Mouse (Mus musculus): Measurements from ENCODE around the gene Nphp4. TPM values are rescaled to one million over a fixed set of nuclear protein-coding genes. Genes with fewer than 3 reads are reported as not detected.

Gene Nphp4
- polyA plus RNA-seq, 1 experiment = 2.2 TPM

DNA sequence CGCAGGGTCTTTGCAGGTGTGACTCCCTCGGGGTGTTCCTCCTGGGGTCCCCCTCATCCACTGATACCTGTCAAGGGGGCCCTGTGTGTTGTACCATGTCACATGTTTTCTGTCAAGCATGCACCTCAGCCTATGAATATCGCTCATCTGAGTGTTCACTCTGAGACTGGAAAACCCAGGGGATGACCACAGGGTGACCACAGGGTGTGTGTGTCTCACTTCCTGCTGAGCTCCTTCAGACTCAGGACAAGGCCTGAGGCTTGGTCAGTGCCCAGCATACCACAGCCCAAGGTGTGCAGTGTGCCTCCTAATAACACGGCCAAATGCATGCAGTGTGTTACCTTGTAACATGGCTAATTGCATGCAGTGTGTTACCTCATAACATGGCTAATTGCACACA is 18.8 kb upstream of the Nphp4 start:
- Histone ChIP-seq H3K4me1 (ENCODE audit: control insufficient read depth, insufficient read depth, low read length) (no peaks in the 10 kb centered on the region), H3K36me3 (ENCODE audit: control insufficient read depth, insufficient read depth, low read length) (no peaks in the 10 kb centered on the region), H3K27me3 (replicated peaks; ENCODE audit: control insufficient read depth, insufficient read depth, low read length) (no peaks in the 10 kb centered on the region), H3K27ac (ENCODE audit: insufficient read depth, low read depth, low read length) (no peak overlapping the region), H3K4me3 (ENCODE audit: insufficient read depth, low read depth, low read length) (no peak overlapping the region)
- no peak for DNase-seq
- TF ChIP-seq CTCF (conservative IDR thresholded peaks at IDR 0.05; ENCODE audit: insufficient read depth, insufficient read length, low read depth, low read length) (no peak), POLR2A (IDR thresholded peaks at IDR 0.05; ENCODE audit: low read depth, low read length) (no peak)
- WGBS = 89% methylated on average over 4 of the region's 4 CpGs

DNA sequence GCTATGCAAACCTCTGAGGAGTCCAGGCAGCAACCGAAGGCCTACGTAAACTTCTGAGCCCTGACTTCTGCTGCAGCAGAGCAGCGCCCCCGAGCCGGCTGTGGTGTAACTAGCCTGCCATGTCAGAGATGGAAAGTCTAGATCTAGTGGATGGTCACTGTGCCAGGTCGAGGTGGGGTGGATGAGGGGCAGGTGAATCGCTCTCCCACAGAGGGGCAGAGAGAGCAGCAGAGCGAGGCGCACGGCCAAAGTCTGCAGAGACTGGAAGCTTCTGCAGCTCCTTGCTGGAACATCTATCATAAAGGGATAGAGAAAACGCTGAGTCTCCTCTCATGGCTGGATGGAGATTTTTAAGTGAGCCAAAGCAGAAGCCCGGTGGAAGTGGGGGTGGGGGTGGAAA is 14.0 kb upstream of the Nphp4 start:
- Histone ChIP-seq H3K27ac (ENCODE audit: insufficient read depth, low read depth, low read length) (peak overlapping the region; percentile 32; the same call in 1 of the 2 replicates), H3K4me1 (ENCODE audit: control insufficient read depth, insufficient read depth, low read length) (peaks cover 3% of the 10 kb centered on the region; the same call in 1 of the 2 replicates), H3K4me3 (ENCODE audit: insufficient read depth, low read depth, low read length) (no peak overlapping the region), H3K27me3 (replicated peaks; ENCODE audit: control insufficient read depth, insufficient read depth, low read length) (no peaks in the 10 kb centered on the region), H3K36me3 (ENCODE audit: control insufficient read depth, insufficient read depth, low read length) (no peaks in the 10 kb centered on the region)
- TF ChIP-seq CTCF (conservative IDR thresholded peaks at IDR 0.05; ENCODE audit: insufficient read depth, insufficient read length, low read depth, low read length) (no peak), POLR2A (IDR thresholded peaks at IDR 0.05; ENCODE audit: low read depth, low read length) (no peak)
- 49% methylated on average over 12 of the region's 12 CpGs for WGBS
- peak; percentile 82 for DNase-seq

DNA sequence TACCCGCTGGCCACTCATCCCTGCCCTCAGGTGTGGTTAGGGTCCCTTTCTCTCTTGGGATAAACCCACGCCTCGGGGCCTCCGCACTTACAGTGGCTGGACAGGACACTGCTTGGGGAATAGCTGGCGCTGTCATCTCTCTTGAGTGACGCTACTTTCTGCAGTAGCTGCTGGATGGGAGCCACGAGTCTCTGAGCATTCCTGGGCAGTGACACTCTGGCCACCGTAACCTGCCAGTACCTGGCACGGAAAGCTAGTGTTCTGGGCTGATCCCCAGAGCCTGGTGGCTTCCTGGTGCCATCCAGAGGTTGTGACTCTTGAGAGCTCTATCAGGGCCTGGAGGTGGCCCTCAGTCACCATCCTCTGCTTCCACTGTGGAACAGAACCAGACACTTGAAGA is 13.4 kb upstream of the Nphp4 start:
- Histone ChIP-seq H3K4me3 (ENCODE audit: insufficient read depth, low read depth, low read length) (no peak overlapping the region), H3K27me3 (replicated peaks; ENCODE audit: control insufficient read depth, insufficient read depth, low read length) (no peaks in the 10 kb centered on the region), H3K27ac (ENCODE audit: insufficient read depth, low read depth, low read length) (no peak overlapping the region), H3K4me1 (ENCODE audit: control insufficient read depth, insufficient read depth, low read length) (peaks cover 3% of the 10 kb centered on the region; the same call in 1 of the 2 replicates), H3K36me3 (ENCODE audit: control insufficient read depth, insufficient read depth, low read length) (no peaks in the 10 kb centered on the region)
- whole genome bisulfite sequencing = 72% methylated on average over 9 of the region's 9 CpGs
- TF ChIP-seq CTCF (conservative IDR thresholded peaks at IDR 0.05; ENCODE audit: insufficient read depth, insufficient read length, low read depth, low read length) = no peak
- TF ChIP-seq POLR2A (IDR thresholded peaks at IDR 0.05; ENCODE audit: low read depth, low read length) = no peak
- peak; percentile 56 for DNase-seq

DNA sequence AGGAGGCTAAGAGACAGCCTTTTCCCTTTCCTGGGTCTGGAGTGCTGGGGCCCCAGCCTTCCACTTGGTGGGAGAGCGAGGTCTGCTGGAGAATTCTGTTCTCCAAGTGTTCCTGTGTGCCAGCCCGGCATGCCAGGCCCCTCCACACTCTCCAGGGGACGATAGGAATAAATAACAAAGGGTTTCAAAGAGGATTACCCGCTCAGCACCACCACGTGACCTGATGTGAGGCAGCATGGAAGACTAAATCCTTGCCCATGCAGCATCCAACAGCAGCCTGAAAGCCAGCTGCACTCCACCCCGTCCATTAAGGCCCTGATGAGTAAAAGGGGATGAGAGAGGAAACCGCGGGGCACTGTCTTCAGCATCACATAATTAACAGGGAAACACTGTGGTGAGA is 11.4 kb upstream of the Nphp4 start:
- no peaks in the 10 kb centered on the region for H3K36me3 ChIP-seq (ENCODE audit: control insufficient read depth, insufficient read depth, low read length)
- no peak for TF ChIP-seq POLR2A (IDR thresholded peaks at IDR 0.05; ENCODE audit: low read depth, low read length)
- no peak for TF ChIP-seq CTCF (conservative IDR thresholded peaks at IDR 0.05; ENCODE audit: insufficient read depth, insufficient read length, low read depth, low read length)
- 65% methylated on average over 8 of the region's 8 CpGs for WGBS
- peaks cover 3% of the 10 kb centered on the region; the same call in 1 of the 2 replicates for H3K4me1 ChIP-seq (ENCODE audit: control insufficient read depth, insufficient read depth, low read length)
- H3K27me3 ChIP-seq (replicated peaks; ENCODE audit: control insufficient read depth, insufficient read depth, low read length) = no peaks in the 10 kb centered on the region
- no peak for DNase-seq
- H3K4me3 ChIP-seq (ENCODE audit: insufficient read depth, low read depth, low read length) = no peak overlapping the region
- no peak overlapping the region for H3K27ac ChIP-seq (ENCODE audit: insufficient read depth, low read depth, low read length)

DNA sequence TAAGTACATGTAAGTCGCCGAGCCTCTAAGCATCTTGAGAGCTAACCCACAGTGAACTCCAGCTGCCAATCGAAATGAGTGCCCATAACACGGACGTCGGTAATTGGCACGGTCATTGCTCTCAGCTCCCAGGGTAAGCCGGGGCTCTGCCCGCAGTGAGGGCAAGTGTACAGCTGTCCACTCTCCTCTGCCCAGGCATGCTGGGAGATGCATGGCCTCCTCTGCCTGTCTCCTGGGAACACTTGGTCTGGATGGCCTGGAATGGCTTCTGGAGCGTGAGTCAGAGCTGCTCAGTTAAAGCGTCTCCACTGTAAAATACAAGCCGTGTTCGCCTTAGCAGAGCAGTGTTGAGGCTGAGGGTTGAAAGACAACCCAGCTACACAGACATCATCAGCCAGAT is 9.9 kb upstream of the Nphp4 start:
- DNase-seq = no peak
- Histone ChIP-seq H3K27ac (ENCODE audit: insufficient read depth, low read depth, low read length) (no peak overlapping the region), H3K4me1 (ENCODE audit: control insufficient read depth, insufficient read depth, low read length) (peaks cover 3% of the 10 kb centered on the region; the same call in 1 of the 2 replicates), H3K4me3 (ENCODE audit: insufficient read depth, low read depth, low read length) (no peak overlapping the region), H3K36me3 (ENCODE audit: control insufficient read depth, insufficient read depth, low read length) (no peaks in the 10 kb centered on the region), H3K27me3 (replicated peaks; ENCODE audit: control insufficient read depth, insufficient read depth, low read length) (no peaks in the 10 kb centered on the region)
- 88% methylated on average over 13 of the region's 13 CpGs for WGBS
- TF ChIP-seq CTCF (conservative IDR thresholded peaks at IDR 0.05; ENCODE audit: insufficient read depth, insufficient read length, low read depth, low read length) = no peak

DNA sequence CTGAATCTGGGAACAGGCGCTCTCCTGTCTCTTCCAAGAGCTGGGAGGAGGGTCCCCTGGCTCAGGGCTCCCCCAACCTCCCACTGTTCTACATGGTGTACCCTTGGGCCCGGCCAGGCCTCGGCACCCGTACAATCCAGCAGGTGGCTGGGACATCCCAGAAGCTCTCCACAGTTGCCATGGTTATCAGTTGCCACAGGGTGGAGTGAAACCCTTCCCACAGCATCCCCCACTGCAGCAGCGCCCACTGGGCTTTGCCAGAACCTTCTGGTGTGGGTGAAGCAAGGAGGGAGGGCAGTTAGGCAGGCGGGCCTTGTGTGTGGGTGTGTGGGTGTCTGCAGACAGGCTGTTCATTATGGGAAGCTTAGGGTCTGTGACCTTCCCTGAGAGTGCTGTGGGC is 8.6 kb upstream of the Nphp4 start:
- Histone ChIP-seq H3K27me3 (replicated peaks; ENCODE audit: control insufficient read depth, insufficient read depth, low read length) (no peaks in the 10 kb centered on the region), H3K27ac (ENCODE audit: insufficient read depth, low read depth, low read length) (no peak overlapping the region), H3K4me3 (ENCODE audit: insufficient read depth, low read depth, low read length) (no peak overlapping the region), H3K4me1 (ENCODE audit: control insufficient read depth, insufficient read depth, low read length) (peaks cover 3% of the 10 kb centered on the region; the same call in 1 of the 2 replicates), H3K36me3 (ENCODE audit: control insufficient read depth, insufficient read depth, low read length) (no peaks in the 10 kb centered on the region)
- TF ChIP-seq CTCF (conservative IDR thresholded peaks at IDR 0.05; ENCODE audit: insufficient read depth, insufficient read length, low read depth, low read length) = no peak
- no peak for TF ChIP-seq POLR2A (IDR thresholded peaks at IDR 0.05; ENCODE audit: low read depth, low read length)
- 86% methylated on average over 6 of the region's 6 CpGs for WGBS
- DNase-seq = no peak

DNA sequence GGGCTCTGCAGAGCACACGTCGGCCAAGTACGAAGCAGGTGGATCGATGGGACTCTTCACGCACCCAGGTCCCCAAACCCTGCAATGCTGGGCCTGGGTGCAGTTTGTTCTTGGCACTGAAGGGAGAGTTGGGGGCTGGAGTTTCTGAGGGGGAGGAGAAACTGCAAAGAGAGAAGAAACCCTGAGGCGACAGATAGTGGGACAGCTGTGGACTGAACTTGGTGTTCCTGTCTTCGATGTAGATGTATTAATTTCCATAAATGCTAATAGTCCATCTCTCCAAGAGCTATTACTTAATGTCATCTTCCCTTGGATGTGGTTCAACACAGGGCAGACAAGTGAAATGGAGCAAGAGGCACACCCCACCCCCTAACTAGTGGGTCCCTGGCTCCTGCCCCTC is 565 bp upstream of the Nphp4 start:
- Histone ChIP-seq H3K4me3 (ENCODE audit: insufficient read depth, low read depth, low read length) (no peak overlapping the region), H3K36me3 (ENCODE audit: control insufficient read depth, insufficient read depth, low read length) (no peaks in the 10 kb centered on the region), H3K27ac (ENCODE audit: insufficient read depth, low read depth, low read length) (no peak overlapping the region), H3K27me3 (replicated peaks; ENCODE audit: control insufficient read depth, insufficient read depth, low read length) (no peaks in the 10 kb centered on the region), H3K4me1 (ENCODE audit: control insufficient read depth, insufficient read depth, low read length) (peaks cover 7% of the 10 kb centered on the region; the same call in 1 of the 2 replicates)
- no peak for DNase-seq
- TF ChIP-seq CTCF (conservative IDR thresholded peaks at IDR 0.05; ENCODE audit: insufficient read depth, insufficient read length, low read depth, low read length) (no peak), POLR2A (IDR thresholded peaks at IDR 0.05; ENCODE audit: low read depth, low read length) (no peak)
- WGBS = 91% methylated on average over 7 of the region's 7 CpGs

DNA sequence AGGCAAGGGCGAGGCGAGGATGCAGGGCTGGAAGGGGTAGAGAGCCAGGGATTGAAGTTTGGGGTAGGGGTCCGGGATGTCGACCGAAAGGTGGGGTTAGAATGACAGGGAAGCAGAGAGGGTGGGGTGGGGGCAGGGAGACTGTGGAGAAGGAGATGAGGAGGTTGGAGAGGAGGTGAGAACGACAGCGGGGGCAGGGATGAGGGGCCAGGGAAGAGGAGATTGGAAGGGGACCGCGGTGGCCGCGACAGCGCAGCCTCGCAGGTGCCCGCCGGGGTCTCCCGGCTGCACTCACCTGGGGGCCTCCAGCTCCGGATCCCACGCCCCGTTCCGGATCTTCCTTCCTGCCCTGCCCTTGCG is 580 bp downstream of the Nphp4 start:
- Histone ChIP-seq H3K36me3 (ENCODE audit: control insufficient read depth, insufficient read depth, low read length) (no peaks in the 10 kb centered on the region), H3K27ac (ENCODE audit: insufficient read depth, low read depth, low read length) (no peak overlapping the region), H3K4me3 (ENCODE audit: insufficient read depth, low read depth, low read length) (peak overlapping the region; percentile 48), H3K27me3 (replicated peaks; ENCODE audit: control insufficient read depth, insufficient read depth, low read length) (no peaks in the 10 kb centered on the region), H3K4me1 (ENCODE audit: control insufficient read depth, insufficient read depth, low read length) (peaks cover 7% of the 10 kb centered on the region; the same call in 1 of the 2 replicates)
- under 1% methylated on average over 13 of the region's 21 CpGs for WGBS
- no peak for DNase-seq
- TF ChIP-seq CTCF (conservative IDR thresholded peaks at IDR 0.05; ENCODE audit: insufficient read depth, insufficient read length, low read depth, low read length) = no peak
- no peak for TF ChIP-seq POLR2A (IDR thresholded peaks at IDR 0.05; ENCODE audit: low read depth, low read length)
